In the genomic region with DNA sequence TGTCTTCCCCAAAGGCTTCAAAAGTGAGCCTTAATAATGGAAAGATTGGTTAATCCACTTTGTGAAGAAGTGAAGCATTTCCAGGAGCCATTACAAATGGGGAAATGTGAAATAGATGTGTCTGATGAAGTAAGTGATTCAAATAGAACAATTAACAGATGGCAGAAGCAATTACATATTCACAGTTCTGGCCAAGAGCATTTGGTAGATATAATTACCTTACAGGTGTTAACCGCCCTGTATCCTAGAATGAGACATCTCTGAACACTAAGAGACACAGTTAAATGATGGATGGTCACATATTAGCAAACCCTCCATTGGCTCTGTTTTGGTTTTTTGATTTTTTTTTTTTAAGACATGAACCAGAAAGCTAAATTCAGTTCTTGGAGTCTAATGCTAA, we compare ENCODE assay signal across 13 mouse cellular contexts.
"Had no signal": no experiment of that assay in that cellular context is flagged by ENCODE, and none has a peak within 500 bp of the region (broad histone marks: within the 10 kb centered on the region; RNA-seq: fewer than 3 reads in every experiment).

No protein-coding gene starts in this region.

- DNase-seq: kidney, adult 8-10 months; kidney, postnatal 10 days; kidney, postnatal 36 days; liver, embryonic 13.5 days; lung, adult 2 months; lung, postnatal 14 days; thymus, adult 2 months; thymus, postnatal 14 days; thymus, postnatal 4 days had no signal

- H3K27ac ChIP-seq: kidney, embryonic 15.5 days; liver, embryonic 13.5 days; macrophage; midbrain, embryonic 12.5 days had no signal

- H3K36me3 ChIP-seq: kidney, embryonic 15.5 days; liver, embryonic 13.5 days; midbrain, embryonic 12.5 days had no signal

- H3K4me2 ChIP-seq: kidney, embryonic 15.5 days; liver, embryonic 13.5 days; midbrain, embryonic 12.5 days had no signal

- H3K4me1 ChIP-seq: kidney, embryonic 15.5 days; liver, embryonic 13.5 days; midbrain, embryonic 12.5 days had no signal

- ATAC-seq: midbrain, embryonic 16.5 days had no signal

- H3K27me3 ChIP-seq: kidney, embryonic 15.5 days; liver, embryonic 13.5 days; midbrain, embryonic 12.5 days had no signal

- H3K9me3 ChIP-seq: kidney, embryonic 15.5 days; liver, embryonic 13.5 days; midbrain, embryonic 12.5 days had no signal

- H3K4me3 ChIP-seq: kidney, embryonic 15.5 days; liver, embryonic 13.5 days; midbrain, embryonic 12.5 days had no signal

- H3K9ac ChIP-seq: kidney, embryonic 15.5 days; liver, embryonic 13.5 days; midbrain, embryonic 12.5 days had no signal
